Mouse (Mus musculus): Measurements from ENCODE around the gene Cacna2d1. TPM values are rescaled to one million over a fixed set of nuclear protein-coding genes. Genes with fewer than 3 reads are reported as not detected.

Gene Cacna2d1
- polyA plus RNA-seq, 1 experiment from 2014 or later = 41.3 TPM

- Histone ChIP-seq H3K27me3 (no peaks in the 10 kb centered on the region), H3K4me2 (replicated peaks) (no peak overlapping the region), H3K9ac (no peak overlapping the region), H3K9me3 (replicated peaks) (no peaks in the 10 kb centered on the region), H3K27ac (peak overlapping the region; percentile 62; the same call in 1 of the 2 replicates), H3K4me1 (peaks cover 6% of the 10 kb centered on the region), H3K36me3 (no peaks in the 10 kb centered on the region), H3K4me3 (no peak overlapping the region)
- no peak for ATAC-seq (ENCODE audit: low FRiP score)
- WGBS = 43% methylated on average over 5 of the region's 5 CpGs
Measured at GRCm38 (mm10) chr5:16029481-16029880, 95.0 kb downstream of the Cacna2d1 start.

GRCm38 (mm10) chr5:16033569-16033968 lies 99.1 kb downstream of the Cacna2d1 start:
- H3K27ac ChIP-seq = no peak overlapping the region
- H3K27me3 ChIP-seq = no peaks in the 10 kb centered on the region
- no peak overlapping the region for H3K9ac ChIP-seq
- no peaks in the 10 kb centered on the region for H3K4me1 ChIP-seq
- no peaks in the 10 kb centered on the region for H3K9me3 ChIP-seq (replicated peaks)
- H3K4me3 ChIP-seq = no peak overlapping the region
- H3K36me3 ChIP-seq = no peaks in the 10 kb centered on the region
- no peak overlapping the region for H3K4me2 ChIP-seq (replicated peaks)
- no peak for ATAC-seq (ENCODE audit: low FRiP score)
- 75% methylated on average over 1 of the region's 1 CpGs for WGBS

- no peak for ATAC-seq (ENCODE audit: low FRiP score)
- Histone ChIP-seq H3K27ac (no peak overlapping the region), H3K9ac (no peak overlapping the region), H3K9me3 (replicated peaks) (no peaks in the 10 kb centered on the region), H3K27me3 (no peaks in the 10 kb centered on the region), H3K36me3 (no peaks in the 10 kb centered on the region), H3K4me1 (no peaks in the 10 kb centered on the region), H3K4me3 (no peak overlapping the region), H3K4me2 (replicated peaks) (no peak overlapping the region)
- 66% methylated on average over 1 of the region's 1 CpGs for whole genome bisulfite sequencing
Measured at GRCm38 (mm10) chr5:16035259-16035658, 100.8 kb downstream of the Cacna2d1 start.

GRCm38 (mm10) chr5:16045147-16045878 lies 110.8 kb downstream of the Cacna2d1 start:
- no peak for ATAC-seq (ENCODE audit: low FRiP score)
- Histone ChIP-seq H3K27me3 (no peaks in the 10 kb centered on the region), H3K27ac (no peak overlapping the region), H3K4me2 (replicated peaks) (no peak overlapping the region), H3K36me3 (no peaks in the 10 kb centered on the region), H3K9ac (no peak overlapping the region), H3K4me1 (0 out of 2 replicates have a peak, but pooled peaks cover 3% of the 10 kb centered on the region), H3K9me3 (replicated peaks) (no peaks in the 10 kb centered on the region), H3K4me3 (no peak overlapping the region)
- 90% methylated on average over 6 of the region's 6 CpGs for WGBS

GRCm38 (mm10) chr5:16047452-16048191 lies 113.1 kb downstream of the Cacna2d1 start:
- Histone ChIP-seq H3K9ac (no peak overlapping the region), H3K4me2 (replicated peaks) (no peak overlapping the region), H3K27ac (no peak overlapping the region; the same call in 1 of the 2 replicates), H3K9me3 (replicated peaks) (no peaks in the 10 kb centered on the region), H3K36me3 (no peaks in the 10 kb centered on the region), H3K4me3 (no peak overlapping the region), H3K4me1 (0 out of 2 replicates have a peak, but pooled peaks cover 3% of the 10 kb centered on the region), H3K27me3 (no peaks in the 10 kb centered on the region)
- 74% methylated on average over 10 of the region's 10 CpGs for WGBS
- ATAC-seq (ENCODE audit: low FRiP score) = no peak

GRCm38 (mm10) chr5:16056795-16057194 lies 122.3 kb downstream of the Cacna2d1 start:
- no peak for ATAC-seq (ENCODE audit: low FRiP score)

GRCm38 (mm10) chr5:16062773-16063172 lies 128.3 kb downstream of the Cacna2d1 start:
- no peaks in the 10 kb centered on the region for H3K9me3 ChIP-seq (replicated peaks)
- H3K27ac ChIP-seq = peak overlapping the region; percentile 66
- 23% methylated on average over 5 of the region's 5 CpGs for whole genome bisulfite sequencing
- ATAC-seq (ENCODE audit: low FRiP score) = peak; percentile 75
- no peaks in the 10 kb centered on the region; the same call in 1 of the 2 replicates for H3K27me3 ChIP-seq
- no peak overlapping the region for H3K4me3 ChIP-seq
- no peaks in the 10 kb centered on the region for H3K36me3 ChIP-seq
- no peak overlapping the region for H3K9ac ChIP-seq
- H3K4me2 ChIP-seq (replicated peaks) = no peak overlapping the region
- peaks cover 8% of the 10 kb centered on the region for H3K4me1 ChIP-seq

More at GRCm38 (mm10) chr5:16056795-16057194, 122.3 kb downstream of the Cacna2d1 start:
- Histone ChIP-seq H3K4me3 (no peak overlapping the region), H3K4me2 (replicated peaks) (no peak overlapping the region), H3K27me3 (no peaks in the 10 kb centered on the region; the same call in 1 of the 2 replicates), H3K27ac (no peak overlapping the region), H3K9me3 (replicated peaks) (no peaks in the 10 kb centered on the region), H3K36me3 (no peaks in the 10 kb centered on the region), H3K4me1 (no peaks in the 10 kb centered on the region), H3K9ac (no peak overlapping the region)
- 56% methylated on average over 2 of the region's 2 CpGs for WGBS

GRCm38 (mm10) chr5:16063273-16063672 lies 128.8 kb downstream of the Cacna2d1 start:
- Histone ChIP-seq H3K4me2 (replicated peaks) (no peak overlapping the region), H3K4me3 (no peak overlapping the region), H3K9ac (no peak overlapping the region), H3K36me3 (no peaks in the 10 kb centered on the region), H3K27me3 (no peaks in the 10 kb centered on the region; the same call in 1 of the 2 replicates), H3K9me3 (replicated peaks) (no peaks in the 10 kb centered on the region), H3K27ac (no peak overlapping the region; the same call in 1 of the 2 replicates), H3K4me1 (peaks cover 8% of the 10 kb centered on the region)
- ATAC-seq (ENCODE audit: low FRiP score) = peak; percentile 50; the same call in 1 of the 2 replicates

GRCm38 (mm10) chr5:16063949-16064348 lies 129.5 kb downstream of the Cacna2d1 start:
- Histone ChIP-seq H3K27me3 (no peaks in the 10 kb centered on the region; the same call in 1 of the 2 replicates), H3K4me2 (replicated peaks) (no peak overlapping the region), H3K4me1 (peaks cover 8% of the 10 kb centered on the region), H3K9ac (no peak overlapping the region), H3K36me3 (no peaks in the 10 kb centered on the region), H3K27ac (peak overlapping the region; percentile 66; the same call in 1 of the 2 replicates), H3K9me3 (replicated peaks) (no peaks in the 10 kb centered on the region), H3K4me3 (no peak overlapping the region)
- 54% methylated on average over 3 of the region's 3 CpGs for WGBS
- no peak for ATAC-seq (ENCODE audit: low FRiP score)

GRCm38 (mm10) chr5:16065816-16066215 lies 131.3 kb downstream of the Cacna2d1 start:
- Histone ChIP-seq H3K27ac (no peak overlapping the region), H3K9ac (no peak overlapping the region), H3K9me3 (replicated peaks) (no peaks in the 10 kb centered on the region), H3K4me2 (replicated peaks) (no peak overlapping the region), H3K4me1 (peaks cover 8% of the 10 kb centered on the region), H3K4me3 (no peak overlapping the region), H3K36me3 (no peaks in the 10 kb centered on the region), H3K27me3 (no peaks in the 10 kb centered on the region)
- ATAC-seq (ENCODE audit: low FRiP score) = no peak
- 61% methylated on average over 4 of the region's 4 CpGs for WGBS

GRCm38 (mm10) chr5:16082253-16082652 lies 147.8 kb downstream of the Cacna2d1 start:
- no peak overlapping the region for H3K27ac ChIP-seq
- H3K27me3 ChIP-seq = no peaks in the 10 kb centered on the region
- no peak overlapping the region for H3K9ac ChIP-seq
- no peak overlapping the region for H3K4me2 ChIP-seq (replicated peaks)
- H3K9me3 ChIP-seq (replicated peaks) = no peaks in the 10 kb centered on the region
- no peak for ATAC-seq (ENCODE audit: low FRiP score)
- H3K4me3 ChIP-seq = no peak overlapping the region
- H3K4me1 ChIP-seq = no peaks in the 10 kb centered on the region
- no peaks in the 10 kb centered on the region for H3K36me3 ChIP-seq
- WGBS = 87% methylated on average over 2 of the region's 2 CpGs

All from hindbrain, embryonic 12.5 days (tissue).